Mouse (Mus musculus) brain, embryonic 18.5 days (tissue): ENCODE measurements around the gene Tfap4.

Source experiments
- DNase-seq: peaks from one replicate; pipeline ENCODE4 v3.0.0-alpha.2; 2012; ENCODE audit warnings: low read depth, low spot score

Tfap4 gene

GRCm38 (mm10) chr16:4559715-4560144 is at the start of gene Tfap4:
TSS of gene Tfap4 (minus strand) at chr16:4559854.
- peak; percentile 83 for DNase-seq

GRCm38 (mm10) chr16:4608532-4609059 is 48.9 kb upstream of the Tfap4 start:
- no peak for DNase-seq

DNA sequence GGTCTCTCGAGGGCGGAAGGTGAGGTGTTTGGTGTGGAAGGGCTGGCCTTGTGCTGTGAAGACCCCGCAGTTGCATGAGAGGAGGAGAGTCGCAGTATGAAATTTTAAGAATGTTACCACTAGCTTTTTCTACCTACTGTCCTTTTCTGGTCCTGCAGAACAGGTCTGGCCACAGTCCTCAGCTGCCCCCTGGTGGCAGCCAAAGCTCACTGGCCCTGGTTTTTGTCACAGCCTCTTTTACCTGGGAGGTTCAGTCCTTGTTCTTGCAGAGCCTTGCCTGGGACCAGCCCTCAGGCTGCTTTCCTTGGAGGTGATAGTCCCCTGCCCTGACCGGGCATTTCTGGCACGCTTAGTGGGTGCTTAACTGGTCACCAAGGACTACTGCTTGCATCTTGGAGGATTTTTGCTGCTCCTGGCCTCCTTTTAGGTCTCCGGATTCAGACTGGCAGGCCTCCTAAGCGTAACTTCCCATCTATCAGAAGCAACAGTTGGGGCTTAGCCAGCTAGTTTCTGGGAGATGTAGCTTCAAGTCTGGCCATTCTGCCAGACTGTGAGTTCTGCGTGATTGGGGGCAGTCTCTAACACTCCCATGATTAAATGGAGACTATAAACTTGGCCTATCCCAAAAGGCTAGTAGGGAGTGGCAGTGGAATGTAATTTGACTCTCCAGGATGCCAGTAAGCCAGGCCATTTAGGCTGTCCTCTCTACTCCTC is 48.3 kb upstream of the Tfap4 start:
- no peak for DNase-seq

DNA sequence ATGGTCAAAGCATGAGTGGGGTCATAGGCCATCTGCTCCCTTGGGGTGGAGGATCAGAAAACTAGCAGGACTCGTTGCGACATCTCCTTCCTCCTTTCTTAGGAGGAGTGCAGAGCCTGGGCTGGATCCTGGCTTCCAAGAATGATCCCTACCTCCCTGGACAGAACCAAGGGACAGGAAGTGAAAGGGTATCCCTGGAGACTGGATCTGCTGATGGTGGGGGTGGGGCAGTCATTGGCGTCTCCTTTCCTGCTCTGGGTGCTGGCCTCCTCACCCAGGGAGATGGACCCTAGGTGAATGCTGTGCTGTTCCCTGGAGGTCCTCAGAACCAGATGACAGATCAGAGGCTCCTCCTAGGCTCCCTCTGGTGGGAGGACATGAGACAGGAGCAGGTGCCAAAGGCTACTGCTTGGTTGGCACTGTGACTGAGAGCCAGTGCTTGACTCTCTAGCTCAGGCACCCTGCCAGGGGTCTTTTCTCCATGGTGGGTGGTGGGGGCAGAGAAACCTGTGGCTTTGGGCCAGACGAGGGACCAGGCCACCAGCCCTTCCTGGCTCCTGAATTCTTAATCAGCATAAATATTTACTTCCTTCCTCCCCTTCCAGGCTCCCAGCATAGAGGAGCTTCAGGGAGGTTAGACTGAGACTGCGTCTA is 46.9 kb upstream of the Tfap4 start:
- DNase-seq = no peak

DNA sequence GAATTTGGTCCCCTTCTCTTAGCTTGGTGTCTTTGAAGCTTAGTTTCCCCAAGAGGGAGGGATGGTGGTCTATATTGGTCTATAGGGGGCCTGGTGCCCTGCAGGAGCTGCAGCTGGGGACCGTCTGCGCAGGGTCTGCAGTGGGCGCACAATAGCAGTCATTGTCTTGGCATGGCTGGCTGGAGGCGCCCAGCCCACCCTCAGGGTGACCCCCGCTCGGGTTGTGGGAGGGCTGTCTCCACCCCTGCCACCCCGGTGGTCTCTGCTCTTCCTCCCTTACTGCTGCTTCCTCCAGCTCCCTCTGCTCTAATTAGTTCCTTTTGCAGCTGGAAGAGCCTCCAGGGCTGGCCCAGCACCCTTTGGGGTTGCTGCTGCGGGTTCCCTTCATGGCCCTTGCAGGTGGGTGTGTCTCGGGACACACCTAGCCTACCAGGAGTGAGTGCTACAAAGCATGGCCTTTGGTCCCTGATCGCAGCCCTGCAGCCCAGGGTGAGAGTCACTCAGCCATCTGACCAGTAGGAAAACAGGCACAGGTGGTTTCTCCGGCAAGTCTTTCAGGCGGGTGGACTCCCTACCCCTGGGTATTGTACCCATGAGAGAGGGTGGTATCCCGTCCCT is 46.0 kb upstream of the Tfap4 start:
- DNase-seq = no peak

DNA sequence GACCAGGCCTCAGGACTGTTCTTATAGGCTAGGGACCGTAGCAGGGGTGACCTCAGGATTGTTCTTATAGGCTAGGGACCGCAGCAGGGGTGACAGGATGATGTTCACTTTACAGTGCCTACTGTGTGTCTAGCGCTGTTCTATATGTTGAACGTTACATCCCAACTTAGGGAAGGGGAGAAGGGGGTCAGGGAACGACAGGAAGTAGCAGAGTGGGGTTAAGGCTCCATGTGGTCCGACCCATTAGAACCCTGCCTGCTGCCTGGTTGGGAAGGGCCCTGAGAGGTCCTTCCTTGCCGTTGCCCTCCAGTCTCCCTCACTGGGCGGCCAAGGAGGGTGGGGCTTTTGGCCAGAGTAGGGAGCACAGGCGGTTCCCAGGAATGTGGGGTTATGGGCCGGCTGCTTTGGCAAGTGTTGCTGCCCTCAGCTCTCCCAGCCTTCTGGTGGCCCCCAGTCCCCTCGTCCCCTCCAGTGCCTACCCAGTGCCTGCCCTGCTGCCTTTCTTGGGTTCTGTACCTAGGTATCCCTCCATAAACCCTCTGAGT is 44.7 kb upstream of the Tfap4 start:
- no peak for DNase-seq

DNA sequence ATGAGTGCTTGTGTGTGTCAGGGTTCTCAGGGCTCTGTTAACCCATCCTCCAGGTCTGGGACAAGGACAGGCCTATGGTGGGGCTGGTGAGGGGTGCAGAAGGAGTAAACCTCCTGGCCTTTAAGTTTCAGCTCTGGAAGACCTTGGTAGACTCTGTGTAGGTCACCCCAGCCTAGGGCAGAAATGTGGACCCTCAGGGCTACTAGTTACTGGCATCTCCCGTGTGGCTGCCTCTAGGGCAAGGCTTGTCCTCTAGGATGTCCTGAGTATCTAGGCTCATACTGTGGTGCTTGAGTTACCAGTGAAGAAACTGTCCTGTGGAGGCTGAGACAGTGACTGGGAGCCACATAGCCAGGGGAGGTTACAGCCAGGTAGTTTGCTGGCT is 43.8 kb upstream of the Tfap4 start:
- DNase-seq = no peak

- DNase-seq = no peak
Observed at GRCm38 (mm10) chr16:4602766-4603452, 43.3 kb upstream of the Tfap4 start.

GRCm38 (mm10) chr16:4602189-4602588 is 42.5 kb upstream of the Tfap4 start:
- no peak for DNase-seq

DNA sequence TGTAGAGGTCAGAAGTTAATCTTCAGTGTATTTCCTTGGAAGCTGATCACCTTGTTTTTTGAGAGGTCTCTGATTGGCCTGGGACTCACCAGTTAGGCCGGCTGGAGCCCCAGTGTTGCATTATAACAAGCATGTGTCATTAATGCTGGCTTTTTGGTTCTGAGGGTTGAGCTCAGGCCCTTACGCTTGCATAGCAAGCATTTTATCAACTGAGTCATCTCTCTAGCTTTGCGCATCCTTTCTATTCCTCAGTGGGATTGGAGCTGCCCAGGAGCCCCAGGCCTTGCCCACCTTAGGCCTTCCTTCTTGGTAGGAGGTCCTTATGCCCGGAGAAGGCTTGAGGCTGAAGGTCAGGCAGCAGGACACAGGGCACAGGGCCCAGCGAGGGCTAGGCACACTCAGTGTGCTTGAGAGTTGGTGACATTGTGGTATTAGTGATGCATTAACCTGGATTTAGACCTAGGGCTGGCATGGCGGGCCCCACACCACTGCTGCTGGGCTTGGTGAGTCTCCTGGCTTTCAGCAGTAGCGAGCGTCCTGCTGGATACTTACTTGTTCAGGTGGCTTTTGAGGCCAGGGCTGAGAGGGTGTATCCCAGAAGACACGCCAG is 41.2 kb upstream of the Tfap4 start:
- DNase-seq = no peak

- DNase-seq = no peak
Observed at GRCm38 (mm10) chr16:4599616-4600015, 40.0 kb upstream of the Tfap4 start.

DNA sequence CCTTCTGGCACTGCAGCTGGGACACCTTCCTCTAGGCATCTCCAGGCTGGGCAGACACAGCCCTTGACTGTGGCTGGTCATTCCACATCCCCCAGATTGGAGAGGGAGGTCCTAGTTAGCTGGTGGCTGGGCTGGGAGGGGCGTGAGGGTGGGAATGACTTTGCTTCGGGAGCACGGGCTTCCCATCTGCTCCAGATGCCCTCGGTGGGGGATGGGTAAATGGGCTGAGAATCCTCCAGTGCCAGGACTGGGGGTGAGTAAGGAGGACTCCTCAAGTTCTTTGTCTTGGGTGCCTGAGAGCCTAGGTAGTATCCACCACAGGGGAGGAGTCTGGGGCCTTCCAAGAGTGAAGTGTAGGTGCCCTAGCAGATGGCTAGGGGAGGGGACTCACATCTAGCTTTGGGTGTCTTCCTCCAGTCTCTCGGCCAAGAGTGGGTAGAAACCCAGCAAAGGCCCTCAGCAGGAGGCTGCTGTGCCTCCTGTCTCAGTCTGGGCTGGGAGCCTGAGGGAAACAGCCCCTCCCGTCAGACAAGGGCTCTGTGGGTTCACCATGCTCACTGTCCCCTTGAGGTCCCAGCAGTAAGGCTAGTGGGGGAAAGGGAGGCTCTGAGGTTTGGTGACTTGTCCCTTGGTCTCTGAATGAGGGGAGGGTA is 39.4 kb upstream of the Tfap4 start:
- DNase-seq = no peak

GRCm38 (mm10) chr16:4598041-4598440 is 38.4 kb upstream of the Tfap4 start:
- DNase-seq = no peak

DNA sequence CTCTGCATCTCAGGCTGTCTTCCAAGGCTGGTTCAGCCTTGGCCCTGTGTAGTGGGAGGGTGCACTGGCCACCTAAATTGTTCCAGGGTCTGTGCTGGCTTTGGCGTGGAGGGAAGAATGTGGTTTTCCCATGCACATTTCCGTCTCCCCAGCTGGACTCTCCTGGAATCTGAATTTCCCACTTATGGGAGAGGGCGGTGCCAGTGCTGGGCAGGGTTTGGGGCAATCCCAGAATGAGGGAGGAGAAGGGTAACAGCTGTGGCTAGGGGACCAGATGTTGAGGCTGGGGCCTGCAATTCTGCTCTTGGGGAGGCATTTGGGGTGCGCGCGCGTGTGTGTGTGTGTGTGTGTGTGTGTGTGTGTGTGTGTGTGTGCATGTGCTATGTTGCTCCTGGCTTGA is 37.6 kb upstream of the Tfap4 start:
- no peak for DNase-seq

GRCm38 (mm10) chr16:4596836-4597235 is 37.2 kb upstream of the Tfap4 start:
- no peak for DNase-seq

GRCm38 (mm10) chr16:4596141-4596728 is 36.6 kb upstream of the Tfap4 start:
- no peak for DNase-seq

GRCm38 (mm10) chr16:4595527-4595963 is 35.9 kb upstream of the Tfap4 start:
- no peak for DNase-seq

DNA sequence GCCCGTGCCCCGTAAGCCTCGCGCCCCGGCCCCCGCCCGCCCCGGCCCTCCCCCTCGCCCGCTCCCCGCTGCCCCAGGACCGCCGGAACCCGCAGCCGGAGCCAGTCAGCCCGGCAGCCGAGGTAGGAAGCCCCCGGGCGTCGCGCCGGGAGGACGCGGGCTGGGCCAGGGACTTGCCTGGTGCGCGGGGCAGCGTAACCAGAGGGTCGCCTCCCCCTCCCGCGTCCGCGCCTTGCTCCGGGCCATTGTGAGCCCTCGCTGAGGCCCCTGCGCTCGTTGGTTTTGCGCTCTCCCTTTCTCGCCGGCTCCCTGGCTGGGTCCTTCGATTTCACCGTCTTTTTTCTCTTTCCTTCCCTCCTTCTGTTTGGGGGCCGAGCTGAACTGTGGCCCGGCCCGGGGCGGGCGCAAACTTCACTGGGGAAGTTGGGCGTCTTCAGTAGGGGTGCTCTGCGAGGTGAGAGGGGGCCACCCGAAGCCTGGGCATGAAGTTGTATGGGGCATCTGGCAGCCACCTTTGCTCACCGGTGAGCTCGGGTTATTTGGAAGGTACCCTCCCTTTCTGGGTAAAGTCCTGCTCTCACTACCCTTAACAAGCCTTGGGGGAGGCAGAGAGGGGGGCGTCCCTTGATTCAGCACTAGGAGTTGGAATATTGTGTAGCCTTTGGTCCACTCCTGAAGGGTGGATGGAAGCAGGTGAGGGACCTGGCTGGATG is 35.3 kb upstream of the Tfap4 start:
- DNase-seq = no peak

- peak; percentile 76 for DNase-seq
Observed at GRCm38 (mm10) chr16:4593971-4594813, 34.5 kb upstream of the Tfap4 start, which contains the start of gene Glis2. TSS of gene Glis2 (plus strand) at chr16:4594713.
